Mouse (Mus musculus): ENCODE results near the gene Cyth1. TPM values are rescaled to one million over a fixed set of nuclear protein-coding genes. Genes with fewer than 3 reads are reported as not detected.

Cyth1 gene
- total and polyA plus RNA-seq, 3 experiments, result 49.7 to 108 (median 79.7) TPM

GRCm38 (mm10) chr11:118287573-118287972 lies 39.2 kb upstream of the Cyth1 start:
- Histone ChIP-seq H3K79me2 (replicated peaks; ENCODE audit: control insufficient read depth, extremely low read depth, insufficient read depth, poor library complexity, severe bottlenecking) (peaks cover 31% of the 10 kb centered on the region), H3K27ac (ENCODE audit: insufficient read depth, low read depth) (no peak overlapping the region), H3K27me3 (replicated peaks) (peaks cover 5% of the 10 kb centered on the region), H3K4me3 (replicated peaks in 1 of 3; ENCODE audit: low read depth in 2 of 3, low read length in 2 of 3, poor library complexity in 1 of 3) (no peak overlapping the region), H3K36me3 (replicated peaks in 1 of 2; ENCODE audit: control insufficient read depth in 1 of 2, insufficient read depth in 1 of 2, low read length in 1 of 2) (peaks cover 45 to 56% of the 10 kb centered on the region in 2 experiments), H3K9me3 (replicated peaks; ENCODE audit: low read length) (no peaks in the 10 kb centered on the region), H3K9ac (ENCODE audit: insufficient read depth, low read depth) (no peak overlapping the region), H3K4me2 (ENCODE audit: insufficient read depth, low read depth, poor library complexity, severe bottlenecking) (no peak overlapping the region), H3K4me1 (ENCODE audit: control insufficient read depth in 1 of 2, insufficient read depth in 2 of 2) (peaks cover 2 to 25% of the 10 kb centered on the region in 2 experiments; a peak in 3 of 4 replicates)
- dilution Hi-C loops (cut with MboI; ENCODE audit: extremely low pct_ligation_motif_present, extremely low pct_unique_long_range_greater_than_20kb, low sequenced_read_pairs) (no loop called here), in situ Hi-C loops (cut with MboI; ENCODE audit: low pct_ligation_motif_present, low pct_unique_long_range_greater_than_20kb, low sequenced_read_pairs) (no loop called here)
- no peak for TF ChIP-seq GABPA (IDR thresholded peaks at IDR 0.05; ENCODE audit: insufficient replicate concordance, low read depth, low read length)
- no peak for TF ChIP-seq MEF2A (IDR thresholded peaks at IDR 0.05; ENCODE audit: borderline replicate concordance, low read depth, low read length)
- 0 out of 2 replicates have a peak, but pooled peaks have one; percentile 10 for TF ChIP-seq SIN3A (IDR thresholded peaks at IDR 0.05; ENCODE audit: low read length)
- no peak for TF ChIP-seq USF1 (IDR thresholded peaks at IDR 0.05; ENCODE audit: low read depth, low read length)
- TF ChIP-seq TBP (conservative IDR thresholded peaks at IDR 0.05; ENCODE audit: low read depth, low read length), result no peak
- no peak for DNase-seq (ENCODE audit: extremely low read depth)

- TF ChIP-seq USF2 (conservative IDR thresholded peaks at IDR 0.05; ENCODE audit: low read depth, low read length) (no peak), EP300 (IDR thresholded peaks at IDR 0.05; ENCODE audit: low read length) (no peak), CTCF (conservative IDR thresholded peaks at IDR 0.05 in 1 of 2, IDR thresholded peaks at IDR 0.05 in 1 of 2; ENCODE audit: low read depth in 2 of 2, low read length in 2 of 2) (no peak), KAT2A (IDR thresholded peaks at IDR 0.05; ENCODE audit: insufficient replicate concordance, low read length) (no peak), TCF12 (IDR thresholded peaks at IDR 0.05; ENCODE audit: low read depth, low read length) (no peak), JUND (conservative IDR thresholded peaks at IDR 0.05; ENCODE audit: low read depth, low read length) (no peak), BHLHE40 (IDR thresholded peaks at IDR 0.05; ENCODE audit: low read depth, low read length) (no peak), NELFE (IDR thresholded peaks at IDR 0.05; ENCODE audit: low read depth, low read length) (no peak), MEF2A (IDR thresholded peaks at IDR 0.05; ENCODE audit: borderline replicate concordance, low read depth, low read length) (no peak), GABPA (IDR thresholded peaks at IDR 0.05; ENCODE audit: insufficient replicate concordance, low read depth, low read length) (no peak), SMC3 (IDR thresholded peaks at IDR 0.05; ENCODE audit: low read depth, low read length) (no peak), MAX (IDR thresholded peaks at IDR 0.05; ENCODE audit: low read length) (no peak), ETS1 (conservative IDR thresholded peaks at IDR 0.05; ENCODE audit: low read depth, low read length) (no peak), ELF1 (IDR thresholded peaks at IDR 0.05; ENCODE audit: low read depth, low read length) (no peak), ZMIZ1 (IDR thresholded peaks at IDR 0.05; ENCODE audit: low read depth, low read length) (no peak), HCFC1 (IDR thresholded peaks at IDR 0.05; ENCODE audit: low read depth, low read length) (no peak), POLR2AphosphoS2 (IDR thresholded peaks at IDR 0.05; ENCODE audit: low read depth, low read length) (no peak), MAFK (IDR thresholded peaks at IDR 0.05; ENCODE audit: insufficient replicate concordance, low read length) (no peak)
- DNase-seq (ENCODE audit: extremely low read depth), result no peak
- H3K27me3 ChIP-seq (replicated peaks), result no peaks in the 10 kb centered on the region
- H3K27ac ChIP-seq (ENCODE audit: insufficient read depth, low read depth), result no peak overlapping the region
- dilution Hi-C loops (cut with MboI; ENCODE audit: extremely low pct_ligation_motif_present, extremely low pct_unique_long_range_greater_than_20kb, low sequenced_read_pairs), result no loop called here
- no peaks in the 10 kb centered on the region for H3K9me3 ChIP-seq (replicated peaks; ENCODE audit: low read length)
- peaks cover 55 to 67% of the 10 kb centered on the region in 2 experiments for H3K36me3 ChIP-seq (replicated peaks in 1 of 2; ENCODE audit: control insufficient read depth in 1 of 2, insufficient read depth in 1 of 2, low read length in 1 of 2)
- H3K4me3 ChIP-seq (replicated peaks in 1 of 3; ENCODE audit: low read depth in 2 of 3, low read length in 2 of 3, poor library complexity in 1 of 3), result no peak overlapping the region
- H3K79me2 ChIP-seq (replicated peaks; ENCODE audit: control insufficient read depth, extremely low read depth, insufficient read depth, poor library complexity, severe bottlenecking), result peaks cover 31% of the 10 kb centered on the region
- in situ Hi-C loops (cut with MboI; ENCODE audit: low pct_ligation_motif_present, low pct_unique_long_range_greater_than_20kb, low sequenced_read_pairs), result no loop called here
- no peak overlapping the region for H3K9ac ChIP-seq (ENCODE audit: insufficient read depth, low read depth)
- H3K4me2 ChIP-seq (ENCODE audit: insufficient read depth, low read depth, poor library complexity, severe bottlenecking), result no peak overlapping the region
- peaks cover 2 to 25% of the 10 kb centered on the region in 2 experiments; a peak in 3 of 4 replicates for H3K4me1 ChIP-seq (ENCODE audit: control insufficient read depth in 1 of 2, insufficient read depth in 2 of 2)
These were observed 38.0 kb upstream of the Cyth1 start for GRCm38 (mm10) chr11:118286434-118286833.
